Mouse (Mus musculus): ENCODE results near the gene Acta1. TPM values are rescaled to one million over a fixed set of nuclear protein-coding genes. Genes with fewer than 3 reads are reported as not detected.

Acta1 gene
- polyA plus RNA-seq, 1 experiment from 2014 or later: 11.1 TPM

GRCm38 (mm10) chr8:123887956-123888355, 6.6 kb downstream of the Acta1 start:
- Histone ChIP-seq H3K9me3 (ENCODE audit: control insufficient read depth, low read length) (no peaks in the 10 kb centered on the region), H3K27ac (ENCODE audit: low read length) (no peak overlapping the region), H3K27me3 (replicated peaks; ENCODE audit: control insufficient read depth, insufficient read depth, low read length) (peaks cover 34% of the 10 kb centered on the region), H3K4me2 (ENCODE audit: low read depth, low read length) (no peak overlapping the region), H3K4me3 (ENCODE audit: low read length) (no peak overlapping the region), H3K4me1 (ENCODE audit: control insufficient read depth, insufficient read depth, low read length) (peaks cover 11% of the 10 kb centered on the region), H3K9ac (ENCODE audit: low read depth, low read length) (no peak overlapping the region), H3K36me3 (ENCODE audit: control insufficient read depth, insufficient read depth, low read length) (no peaks in the 10 kb centered on the region)
- 80% methylated on average over 2 of the region's 2 CpGs for WGBS
- no peak for ATAC-seq

DNA sequence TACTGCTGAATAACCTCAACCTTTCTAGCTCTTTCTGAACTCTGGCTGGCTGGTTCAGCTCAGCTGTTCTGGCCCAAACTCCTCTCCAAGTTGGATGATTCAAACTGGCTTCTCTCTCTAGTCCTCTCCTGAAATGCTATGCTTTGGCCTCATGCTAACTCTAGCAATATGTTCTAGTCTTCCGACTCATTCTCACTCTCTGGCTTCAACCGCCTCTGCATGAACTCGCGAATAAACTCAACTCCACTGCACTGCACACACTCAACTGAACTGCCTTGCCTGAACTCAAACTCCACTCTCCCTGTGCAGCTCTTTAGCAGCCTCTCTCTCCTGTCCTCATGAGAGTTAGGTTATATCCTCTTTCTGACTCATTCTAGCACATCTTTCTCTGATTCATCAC, 7.4 kb downstream of the Acta1 start:
- no peak for ATAC-seq
- H3K4me2 ChIP-seq (ENCODE audit: low read depth, low read length): no peak overlapping the region
- H3K4me3 ChIP-seq (ENCODE audit: low read length): no peak overlapping the region
- no peak overlapping the region for H3K27ac ChIP-seq (ENCODE audit: low read length)
- H3K4me1 ChIP-seq (ENCODE audit: control insufficient read depth, insufficient read depth, low read length): peaks cover 11% of the 10 kb centered on the region
- WGBS: 96% methylated on average over 4 of the region's 4 CpGs
- H3K27me3 ChIP-seq (replicated peaks; ENCODE audit: control insufficient read depth, insufficient read depth, low read length): peaks cover 26% of the 10 kb centered on the region
- H3K9me3 ChIP-seq (ENCODE audit: control insufficient read depth, low read length): no peaks in the 10 kb centered on the region
- no peak overlapping the region for H3K9ac ChIP-seq (ENCODE audit: low read depth, low read length)
- H3K36me3 ChIP-seq (ENCODE audit: control insufficient read depth, insufficient read depth, low read length): no peaks in the 10 kb centered on the region

GRCm38 (mm10) chr8:123884721-123885565, 9.6 kb downstream of the Acta1 start:
- Histone ChIP-seq H3K27me3 (replicated peaks; ENCODE audit: control insufficient read depth, insufficient read depth, low read length) (peaks cover 6% of the 10 kb centered on the region), H3K4me3 (ENCODE audit: low read length) (no peak overlapping the region), H3K27ac (ENCODE audit: low read length) (no peak overlapping the region), H3K9me3 (ENCODE audit: control insufficient read depth, low read length) (no peaks in the 10 kb centered on the region), H3K4me1 (ENCODE audit: control insufficient read depth, insufficient read depth, low read length) (peaks cover 7% of the 10 kb centered on the region), H3K36me3 (ENCODE audit: control insufficient read depth, insufficient read depth, low read length) (no peaks in the 10 kb centered on the region), H3K9ac (ENCODE audit: low read depth, low read length) (0 out of 2 replicates have a peak overlapping the region, but pooled peaks have one; percentile 19), H3K4me2 (ENCODE audit: low read depth, low read length) (peak overlapping the region; percentile 30)
- WGBS: 8% methylated on average over 14 of the region's 14 CpGs
- ATAC-seq: peak; percentile 69; the same call in 1 of the 2 replicates

DNA sequence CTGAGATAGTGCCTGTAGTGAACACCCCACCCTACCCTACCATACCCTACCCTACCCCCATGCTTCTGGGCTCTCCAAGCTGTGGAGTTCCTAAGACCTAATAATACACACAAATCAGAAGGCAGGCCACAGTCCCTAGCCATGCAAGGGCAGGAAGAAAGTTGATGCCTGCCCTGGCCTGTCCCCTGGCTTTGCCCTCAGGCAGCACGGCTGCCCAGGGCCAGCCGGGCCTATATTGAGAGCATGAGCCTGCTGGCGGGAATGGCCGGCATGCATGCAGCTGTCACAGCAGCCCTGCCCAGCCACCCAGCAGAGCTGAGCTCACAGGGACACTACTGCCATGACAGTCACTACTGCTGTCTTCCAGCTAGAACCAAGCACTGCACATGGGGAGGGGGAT, 11.5 kb downstream of the Acta1 start:
- Histone ChIP-seq H3K9ac (ENCODE audit: low read depth, low read length) (no peak overlapping the region), H3K4me1 (ENCODE audit: control insufficient read depth, insufficient read depth, low read length) (peaks cover 7% of the 10 kb centered on the region), H3K27ac (ENCODE audit: low read length) (no peak overlapping the region), H3K4me3 (ENCODE audit: low read length) (no peak overlapping the region), H3K36me3 (ENCODE audit: control insufficient read depth, insufficient read depth, low read length) (no peaks in the 10 kb centered on the region), H3K4me2 (ENCODE audit: low read depth, low read length) (no peak overlapping the region), H3K27me3 (replicated peaks; ENCODE audit: control insufficient read depth, insufficient read depth, low read length) (peaks cover 6% of the 10 kb centered on the region), H3K9me3 (ENCODE audit: control insufficient read depth, low read length) (no peaks in the 10 kb centered on the region)
- ATAC-seq: no peak
- 76% methylated on average over 4 of the region's 4 CpGs for WGBS

GRCm38 (mm10) chr8:123882412-123882811, 12.1 kb downstream of the Acta1 start:
- H3K4me2 ChIP-seq (ENCODE audit: low read depth, low read length): no peak overlapping the region
- WGBS: 82% methylated on average over 2 of the region's 2 CpGs
- ATAC-seq: no peak
- no peaks in the 10 kb centered on the region for H3K9me3 ChIP-seq (ENCODE audit: control insufficient read depth, low read length)
- no peaks in the 10 kb centered on the region for H3K36me3 ChIP-seq (ENCODE audit: control insufficient read depth, insufficient read depth, low read length)
- no peak overlapping the region for H3K4me3 ChIP-seq (ENCODE audit: low read length)
- H3K9ac ChIP-seq (ENCODE audit: low read depth, low read length): no peak overlapping the region
- peaks cover 7% of the 10 kb centered on the region for H3K4me1 ChIP-seq (ENCODE audit: control insufficient read depth, insufficient read depth, low read length)
- H3K27me3 ChIP-seq (replicated peaks; ENCODE audit: control insufficient read depth, insufficient read depth, low read length): peaks cover 6% of the 10 kb centered on the region
- H3K27ac ChIP-seq (ENCODE audit: low read length): no peak overlapping the region

DNA sequence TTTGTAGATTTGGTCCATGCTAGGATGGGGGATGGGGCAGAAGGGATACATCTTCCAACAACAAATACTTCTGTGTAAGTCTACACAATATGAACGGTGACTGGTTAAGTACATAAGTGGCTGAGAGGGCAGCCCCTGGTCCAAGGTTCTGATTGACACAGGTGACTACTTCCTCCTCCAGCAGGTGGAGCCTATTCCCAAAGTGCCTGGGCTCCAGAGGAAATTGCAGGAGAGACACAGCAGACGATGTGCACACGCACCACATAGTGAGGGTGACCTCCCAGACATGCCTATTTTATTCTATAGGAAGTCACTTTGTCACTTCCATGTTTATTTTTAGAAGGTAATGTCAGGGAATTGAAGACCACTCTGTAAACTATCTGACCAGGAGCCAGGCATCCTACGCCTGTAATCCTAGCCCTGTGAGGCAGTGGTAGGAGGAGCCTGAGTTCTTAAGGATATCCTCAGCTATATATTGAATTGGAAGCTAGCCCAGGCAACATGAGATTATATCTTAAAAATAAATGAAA, 13.7 kb downstream of the Acta1 start:
- Histone ChIP-seq H3K9me3 (ENCODE audit: control insufficient read depth, low read length) (no peaks in the 10 kb centered on the region), H3K36me3 (ENCODE audit: control insufficient read depth, insufficient read depth, low read length) (no peaks in the 10 kb centered on the region), H3K4me1 (ENCODE audit: control insufficient read depth, insufficient read depth, low read length) (peaks cover 7% of the 10 kb centered on the region), H3K4me2 (ENCODE audit: low read depth, low read length) (no peak overlapping the region), H3K4me3 (ENCODE audit: low read length) (no peak overlapping the region), H3K27ac (ENCODE audit: low read length) (no peak overlapping the region), H3K9ac (ENCODE audit: low read depth, low read length) (no peak overlapping the region), H3K27me3 (replicated peaks; ENCODE audit: control insufficient read depth, insufficient read depth, low read length) (peaks cover 3% of the 10 kb centered on the region)
- 27% methylated on average over 4 of the region's 4 CpGs for WGBS
- no peak for ATAC-seq

- Histone ChIP-seq H3K27me3 (replicated peaks; ENCODE audit: control insufficient read depth, insufficient read depth, low read length) (no peaks in the 10 kb centered on the region; the same call in 1 of the 2 replicates), H3K4me1 (ENCODE audit: control insufficient read depth, insufficient read depth, low read length) (peaks cover 7% of the 10 kb centered on the region), H3K4me3 (ENCODE audit: low read length) (no peak overlapping the region), H3K36me3 (ENCODE audit: control insufficient read depth, insufficient read depth, low read length) (no peaks in the 10 kb centered on the region), H3K27ac (ENCODE audit: low read length) (no peak overlapping the region), H3K9me3 (ENCODE audit: control insufficient read depth, low read length) (no peaks in the 10 kb centered on the region), H3K4me2 (ENCODE audit: low read depth, low read length) (no peak overlapping the region), H3K9ac (ENCODE audit: low read depth, low read length) (no peak overlapping the region)
- WGBS: 64% methylated on average over 10 of the region's 10 CpGs
- ATAC-seq: no peak
Measured at GRCm38 (mm10) chr8:123880271-123880670, 14.3 kb downstream of the Acta1 start.

DNA sequence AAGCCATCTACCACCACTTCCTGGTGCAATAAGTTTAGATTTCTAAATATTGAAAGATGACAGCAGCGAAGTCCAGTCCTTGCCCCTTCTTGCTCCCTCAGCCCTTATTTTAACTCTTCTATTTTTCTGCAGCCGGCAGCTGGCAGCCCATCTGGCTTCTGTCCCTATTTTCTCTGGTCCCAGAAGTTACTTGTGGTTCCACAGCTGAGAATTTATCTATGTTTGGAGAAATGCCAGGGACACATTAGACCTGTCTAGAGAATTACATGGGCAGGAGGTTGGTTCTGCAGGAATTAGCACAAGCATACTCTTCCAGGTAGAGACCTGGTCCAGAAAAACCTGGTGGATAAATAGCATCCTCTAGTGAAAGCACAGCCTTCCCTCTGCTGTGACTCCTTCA, 16.7 kb downstream of the Acta1 start:
- H3K36me3 ChIP-seq (ENCODE audit: control insufficient read depth, insufficient read depth, low read length): no peaks in the 10 kb centered on the region
- no peak overlapping the region for H3K4me3 ChIP-seq (ENCODE audit: low read length)
- no peak overlapping the region for H3K9ac ChIP-seq (ENCODE audit: low read depth, low read length)
- no peaks in the 10 kb centered on the region for H3K27me3 ChIP-seq (replicated peaks; ENCODE audit: control insufficient read depth, insufficient read depth, low read length)
- no peak overlapping the region for H3K27ac ChIP-seq (ENCODE audit: low read length)
- H3K9me3 ChIP-seq (ENCODE audit: control insufficient read depth, low read length): no peaks in the 10 kb centered on the region
- no peaks in the 10 kb centered on the region for H3K4me1 ChIP-seq (ENCODE audit: control insufficient read depth, insufficient read depth, low read length)
- H3K4me2 ChIP-seq (ENCODE audit: low read depth, low read length): no peak overlapping the region
- no peak for ATAC-seq
- 40% methylated on average over 2 of the region's 2 CpGs for WGBS

DNA sequence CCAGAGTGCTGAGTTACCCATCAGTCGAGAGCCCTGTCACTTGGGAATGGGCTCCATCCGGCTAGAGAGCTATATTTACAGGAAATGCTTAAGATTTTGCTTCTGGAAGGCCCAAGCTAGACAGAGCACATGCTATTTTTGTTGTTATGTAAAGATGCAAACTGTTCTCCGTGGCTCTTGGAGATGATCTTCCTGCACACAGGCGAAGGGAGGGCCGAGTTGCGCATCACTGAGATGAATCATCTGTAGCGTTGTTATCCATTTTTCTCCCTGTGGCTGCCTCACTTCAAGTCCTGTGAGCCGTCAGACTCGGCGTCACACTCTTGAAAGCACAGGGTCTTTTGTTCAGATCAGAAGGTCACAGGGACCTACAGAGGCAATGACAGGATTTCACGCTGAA, 20.2 kb downstream of the Acta1 start:
- Histone ChIP-seq H3K9me3 (ENCODE audit: control insufficient read depth, low read length) (no peaks in the 10 kb centered on the region), H3K27me3 (replicated peaks; ENCODE audit: control insufficient read depth, insufficient read depth, low read length) (no peaks in the 10 kb centered on the region), H3K27ac (ENCODE audit: low read length) (no peak overlapping the region), H3K36me3 (ENCODE audit: control insufficient read depth, insufficient read depth, low read length) (no peaks in the 10 kb centered on the region), H3K4me2 (ENCODE audit: low read depth, low read length) (no peak overlapping the region), H3K4me1 (ENCODE audit: control insufficient read depth, insufficient read depth, low read length) (no peaks in the 10 kb centered on the region), H3K9ac (ENCODE audit: low read depth, low read length) (no peak overlapping the region), H3K4me3 (ENCODE audit: low read length) (no peak overlapping the region)
- WGBS: 76% methylated on average over 11 of the region's 11 CpGs
- no peak for ATAC-seq
